Mouse (Mus musculus) kidney, embryonic 16.5 days (tissue): ENCODE measurements at regions not wholly inside any gene's neighbourhood (a gene's known extent, or its start where the extent isn't known, plus 50 kb on each side); places are given as distances from the start of the nearest gene placed in this dataset.

Source experiments
- ATAC-seq: fragments of 200-750 bp; cut with Nextera tagmentation; 2 replicates; pipeline ENCODE4 v1.8.0; 2017; ENCODE audit warnings: moderate TSS enrichment; ENCODE audit not compliant: low FRiP score, low TSS enrichment
- H3K27ac ChIP-seq: fragments of 300-500 bp; sonication (generic); 2 replicates; pipeline ENCODE4 v1.5.1; 2014; ENCODE audit warnings: low read length
- H3K27me3 ChIP-seq: fragments of 300-500 bp; sonication (generic); 2 replicates; pipeline ENCODE4 v1.6.1; 2014; ENCODE audit warnings: low read length, control low read depth, mixed read lengths; ENCODE audit not compliant: insufficient read depth
- H3K36me3 ChIP-seq: fragments of 300-500 bp; sonication (generic); 2 replicates; pipeline ENCODE4 v1.6.1; 2014; ENCODE audit warnings: low read length, control low read depth, mixed read lengths; ENCODE audit not compliant: insufficient read depth
- H3K4me1 ChIP-seq: fragments of 300-500 bp; sonication (generic); 2 replicates; pipeline ENCODE4 v1.6.1; 2014; ENCODE audit warnings: low read length, control low read depth, mixed read lengths; ENCODE audit not compliant: insufficient read depth
- H3K4me2 ChIP-seq: fragments of 300-500 bp; sonication (generic); replicated peaks from 2 replicates; pipeline ENCODE4 v1.6.1; 2014; ENCODE audit warnings: low read depth, low read length
- H3K4me3 ChIP-seq: fragments of 300-500 bp; sonication (generic); 2 replicates; pipeline ENCODE4 v1.5.1; 2014; ENCODE audit warnings: mild to moderate bottlenecking, low read length
- H3K9ac ChIP-seq: fragments of 300-500 bp; sonication (generic); replicated peaks from 2 replicates; pipeline ENCODE4 v1.6.1; 2014; ENCODE audit warnings: low read length
- H3K9me3 ChIP-seq: fragments of 300-500 bp; sonication (generic); 2 replicates; pipeline ENCODE4 v1.6.1; 2016; ENCODE audit warnings: low read length, control low read depth
- WGBS: fragments of 180-500 bp; shearing (Covaris S2); extraction: QIAGEN DNeasy Blood & Tissue Kit; methylation state at CpG from one replicate; pipeline ENCODE4 v1.1.7; 2014; 5-methylcytosine and 5-hydroxymethylcytosine counted together

DNA sequence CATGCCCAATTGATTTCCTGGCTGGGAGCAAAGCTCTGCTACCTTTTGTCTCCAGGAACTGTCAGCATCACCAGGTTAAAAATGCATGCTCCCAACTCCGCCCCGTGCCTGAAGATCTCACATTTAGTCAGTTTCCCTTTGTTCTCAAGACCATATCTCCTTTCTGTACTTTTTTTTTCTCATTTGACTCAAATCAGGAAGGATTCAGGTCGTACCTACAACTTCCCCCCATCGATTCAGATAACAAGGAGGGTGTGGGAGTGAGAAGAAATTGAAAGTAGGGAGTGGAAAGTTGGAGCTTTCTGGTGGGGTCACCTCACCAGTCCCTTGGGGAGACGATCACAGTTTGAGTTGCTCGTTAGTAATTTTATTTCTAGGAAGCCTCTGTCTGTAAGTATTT, 141.2 kb upstream of the Klf3 start:
- WGBS, result 37% methylated on average over 6 of the region's 6 CpGs
- H3K4me3 ChIP-seq, result no peak overlapping the region
- no peak overlapping the region for H3K9ac ChIP-seq

DNA sequence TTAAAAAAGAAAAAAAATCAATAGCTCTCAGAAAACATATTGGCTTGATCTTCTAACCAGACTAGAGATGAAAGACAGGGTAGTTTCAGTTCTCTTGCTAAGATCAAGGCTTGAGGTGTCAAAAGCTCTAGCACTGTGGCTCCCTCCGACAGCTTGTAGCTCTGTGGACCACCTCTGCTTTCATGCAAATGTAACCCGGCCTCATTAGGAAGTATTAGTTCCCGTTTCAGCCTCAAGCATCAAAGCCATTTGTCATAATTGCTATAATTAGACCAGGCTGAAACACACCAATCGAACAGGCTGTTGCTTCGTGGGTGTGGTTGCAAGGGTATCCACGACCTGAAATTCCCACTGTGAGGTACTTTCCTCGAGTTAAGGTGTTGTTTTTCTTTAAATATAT, 140.7 kb upstream of the Klf3 start:
- no peak overlapping the region for H3K9ac ChIP-seq
- no peak overlapping the region for H3K4me2 ChIP-seq
- no peaks in the 10 kb centered on the region for H3K9me3 ChIP-seq
- H3K36me3 ChIP-seq, result no peaks in the 10 kb centered on the region
- no peak overlapping the region for H3K4me3 ChIP-seq
- H3K4me1 ChIP-seq, result peaks cover 3% of the 10 kb centered on the region; the same call in 1 of the 2 replicates
- no peak for ATAC-seq
- no peaks in the 10 kb centered on the region for H3K27me3 ChIP-seq
- H3K27ac ChIP-seq, result no peak overlapping the region
- 45% methylated on average over 7 of the region's 7 CpGs for WGBS

More for the DNA sequence above, 141.2 kb upstream of the Klf3 start:
- H3K27me3 ChIP-seq, result no peaks in the 10 kb centered on the region
- H3K27ac ChIP-seq, result no peak overlapping the region
- no peaks in the 10 kb centered on the region for H3K36me3 ChIP-seq
- H3K9me3 ChIP-seq, result no peaks in the 10 kb centered on the region
- peaks cover 3% of the 10 kb centered on the region; the same call in 1 of the 2 replicates for H3K4me1 ChIP-seq
- ATAC-seq, result no peak
- H3K4me2 ChIP-seq, result no peak overlapping the region

GRCm38 (mm10) chr5:64663766-64664165, 139.4 kb upstream of the Klf3 start:
- Histone ChIP-seq H3K36me3 (no peaks in the 10 kb centered on the region), H3K27ac (no peak overlapping the region), H3K9ac (no peak overlapping the region), H3K27me3 (no peaks in the 10 kb centered on the region), H3K4me2 (no peak overlapping the region), H3K4me1 (peaks cover 3% of the 10 kb centered on the region; the same call in 1 of the 2 replicates), H3K9me3 (no peaks in the 10 kb centered on the region), H3K4me3 (no peak overlapping the region)
- ATAC-seq, result no peak
- 85% methylated on average over 1 of the region's 1 CpGs for WGBS

DNA sequence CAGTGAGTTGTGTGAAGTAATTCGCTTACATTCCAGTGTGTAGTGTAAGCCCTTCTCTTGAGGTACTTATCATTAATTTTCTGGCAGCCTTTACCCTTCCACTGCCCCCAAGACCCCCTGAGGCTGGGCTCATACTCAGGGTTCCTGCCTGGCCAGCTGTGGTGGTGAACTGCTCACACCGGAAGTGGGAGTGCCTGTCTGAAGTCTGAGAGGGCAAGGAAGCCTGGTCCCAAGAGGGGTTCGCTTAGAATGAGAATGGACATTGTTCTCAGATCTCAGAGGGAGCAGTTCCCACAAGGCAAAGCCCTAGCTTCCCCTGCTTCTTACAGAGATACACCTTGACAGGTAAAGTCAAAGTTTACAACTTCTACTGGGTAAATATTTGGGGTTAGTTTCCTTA, 138.1 kb upstream of the Klf3 start:
- ATAC-seq, result no peak

DNA sequence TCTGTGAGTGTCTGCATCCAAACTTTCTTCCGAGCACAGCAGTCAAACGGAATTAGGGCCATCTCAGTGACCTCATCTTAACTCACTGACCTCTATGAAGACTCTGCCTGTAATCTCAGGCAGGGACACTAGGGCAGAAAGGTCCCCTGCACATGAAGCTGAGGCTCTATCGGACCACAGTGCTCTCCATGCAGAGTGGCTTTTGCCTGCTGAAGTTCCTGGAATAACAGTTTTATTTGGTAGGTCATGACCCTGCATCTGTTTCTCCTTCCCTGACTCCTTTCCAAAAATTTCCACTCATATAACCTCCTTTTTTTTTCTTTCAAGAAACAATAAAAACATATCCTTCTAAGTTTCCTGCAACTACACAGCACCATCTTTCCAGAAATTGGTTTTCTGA, 136.9 kb upstream of the Klf3 start:
- Histone ChIP-seq H3K4me3 (no peak overlapping the region), H3K27ac (no peak overlapping the region), H3K9me3 (no peaks in the 10 kb centered on the region), H3K36me3 (no peaks in the 10 kb centered on the region), H3K9ac (no peak overlapping the region), H3K4me1 (peaks cover 3% of the 10 kb centered on the region; the same call in 1 of the 2 replicates), H3K4me2 (no peak overlapping the region), H3K27me3 (no peaks in the 10 kb centered on the region)
- ATAC-seq, result 0 out of 2 replicates have a peak, but pooled peaks have one; percentile 19
- WGBS, result 33% methylated on average over 3 of the region's 3 CpGs

More for the DNA sequence above, 138.1 kb upstream of the Klf3 start:
- Histone ChIP-seq H3K4me2 (no peak overlapping the region), H3K36me3 (no peaks in the 10 kb centered on the region), H3K4me3 (no peak overlapping the region), H3K27ac (no peak overlapping the region), H3K27me3 (no peaks in the 10 kb centered on the region), H3K4me1 (peaks cover 3% of the 10 kb centered on the region; the same call in 1 of the 2 replicates), H3K9me3 (no peaks in the 10 kb centered on the region), H3K9ac (no peak overlapping the region)
- WGBS, result 62% methylated on average over 3 of the region's 3 CpGs

GRCm38 (mm10) chr5:64667053-64667452, 136.1 kb upstream of the Klf3 start:
- Histone ChIP-seq H3K9me3 (no peaks in the 10 kb centered on the region), H3K27ac (no peak overlapping the region), H3K4me2 (no peak overlapping the region), H3K4me1 (peaks cover 3% of the 10 kb centered on the region; the same call in 1 of the 2 replicates), H3K4me3 (no peak overlapping the region), H3K9ac (no peak overlapping the region), H3K27me3 (no peaks in the 10 kb centered on the region), H3K36me3 (no peaks in the 10 kb centered on the region)
- WGBS, result 73% methylated on average over 3 of the region's 3 CpGs
- ATAC-seq, result peak; percentile 42; the same call in 1 of the 2 replicates

- no peaks in the 10 kb centered on the region for H3K4me1 ChIP-seq
- H3K4me3 ChIP-seq, result no peak overlapping the region
- no peaks in the 10 kb centered on the region for H3K9me3 ChIP-seq
- no peak for ATAC-seq
- no peaks in the 10 kb centered on the region for H3K27me3 ChIP-seq
- H3K4me2 ChIP-seq, result no peak overlapping the region
- no peak overlapping the region for H3K27ac ChIP-seq
- no peak overlapping the region for H3K9ac ChIP-seq
- WGBS, result 71% methylated on average over 2 of the region's 2 CpGs
- no peaks in the 10 kb centered on the region for H3K36me3 ChIP-seq
These were observed 129.3 kb upstream of the Klf3 start for GRCm38 (mm10) chr5:64673861-64674260.

DNA sequence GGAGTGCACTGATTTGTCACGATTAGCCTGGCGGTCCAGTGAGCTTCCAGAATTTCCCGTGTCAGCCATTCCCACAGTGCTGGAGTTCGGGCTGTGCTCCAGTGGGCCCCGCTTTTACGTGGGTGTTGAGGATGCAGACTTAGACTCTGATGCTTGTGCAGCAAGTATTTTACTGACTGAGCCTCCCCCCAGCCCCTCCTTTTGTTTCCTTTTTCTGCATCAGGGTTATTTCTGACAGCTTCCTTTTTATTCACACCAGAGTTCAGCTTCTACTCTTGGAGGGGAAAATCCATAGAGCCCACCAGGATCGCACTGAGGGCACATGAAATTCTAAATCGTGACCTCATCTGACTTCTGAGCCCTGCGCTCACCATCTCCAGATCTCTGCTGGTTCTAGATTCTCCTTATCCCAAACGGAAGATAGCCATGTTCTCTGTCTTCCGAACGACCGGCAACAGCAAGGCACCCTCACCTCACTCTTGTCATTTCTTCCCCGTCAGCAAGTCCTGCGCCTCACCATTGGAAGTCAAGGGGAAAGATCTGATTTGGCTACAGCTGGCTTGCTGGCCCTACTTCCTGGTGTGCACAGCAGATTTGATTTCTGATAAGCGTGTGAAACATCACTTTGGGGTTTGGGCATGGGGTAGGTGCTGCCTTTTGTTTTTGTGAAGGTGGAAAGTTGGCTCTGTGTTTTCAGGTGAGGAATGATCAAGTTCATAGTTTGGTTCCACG, 126.8 kb upstream of the Klf3 start:
- Histone ChIP-seq H3K9ac (no peak overlapping the region), H3K9me3 (no peaks in the 10 kb centered on the region), H3K27ac (no peak overlapping the region), H3K4me1 (no peaks in the 10 kb centered on the region), H3K4me3 (no peak overlapping the region), H3K27me3 (no peaks in the 10 kb centered on the region), H3K36me3 (no peaks in the 10 kb centered on the region), H3K4me2 (no peak overlapping the region)
- no peak for ATAC-seq
- WGBS, result 87% methylated on average over 17 of the region's 17 CpGs

DNA sequence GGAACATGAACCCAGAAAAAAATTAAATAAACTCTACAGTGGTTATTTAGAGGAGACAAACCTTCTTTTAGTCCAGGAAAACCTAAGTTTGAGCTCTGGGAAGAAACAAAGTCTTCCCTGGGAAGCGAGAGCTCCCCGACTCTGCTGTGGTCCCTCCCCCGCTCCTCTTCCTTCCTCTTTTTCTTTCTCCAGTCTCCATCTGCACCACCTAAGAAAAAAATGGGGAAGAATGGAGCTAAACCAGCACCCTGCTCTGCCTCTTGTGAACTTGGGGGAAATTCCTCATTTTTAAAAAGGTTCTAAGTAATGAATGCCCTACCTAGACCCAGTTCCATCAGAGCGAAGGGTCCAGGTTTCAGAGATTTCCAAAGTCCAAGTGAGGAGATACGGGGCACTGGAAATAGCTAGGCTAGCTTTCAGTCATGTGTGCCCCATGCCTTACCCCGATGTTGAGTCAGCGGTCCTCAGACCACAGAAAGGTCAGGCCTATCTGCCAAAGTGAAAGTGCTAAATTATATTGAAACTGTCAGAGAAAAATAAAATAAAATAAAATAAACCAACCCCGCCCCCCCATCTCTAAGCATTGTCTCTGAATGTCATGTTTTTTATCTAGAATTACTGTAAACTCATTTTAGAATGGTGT, 126.1 kb upstream of the Klf3 start:
- Histone ChIP-seq H3K27ac (no peak overlapping the region), H3K36me3 (no peaks in the 10 kb centered on the region), H3K4me1 (no peaks in the 10 kb centered on the region), H3K4me2 (no peak overlapping the region), H3K27me3 (no peaks in the 10 kb centered on the region), H3K9me3 (no peaks in the 10 kb centered on the region), H3K9ac (no peak overlapping the region), H3K4me3 (no peak overlapping the region)
- no peak for ATAC-seq
- WGBS, result 84% methylated on average over 8 of the region's 8 CpGs

DNA sequence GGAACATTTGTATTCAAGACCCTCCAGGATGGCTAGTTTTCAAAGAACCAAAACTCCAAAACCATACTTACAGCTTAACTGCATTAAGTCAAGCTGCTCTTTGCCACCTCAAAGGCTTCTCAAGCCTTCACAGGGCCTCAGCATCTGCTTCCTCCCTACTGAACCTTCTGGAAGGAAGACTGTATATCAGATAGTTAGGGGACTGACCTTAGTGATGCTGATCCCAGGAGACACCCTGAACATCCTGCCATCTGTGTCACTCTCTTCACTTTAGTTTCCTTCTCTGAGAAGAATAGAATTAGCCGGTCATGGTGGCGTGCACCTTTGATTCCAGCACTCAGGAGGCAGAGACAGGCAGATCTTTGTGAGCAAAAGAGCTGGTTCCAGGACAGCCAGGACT, 124.5 kb upstream of the Klf3 start:
- ATAC-seq, result no peak
- H3K4me3 ChIP-seq, result no peak overlapping the region
- 91% methylated on average over 2 of the region's 2 CpGs for WGBS

More for the DNA sequence above, 124.5 kb upstream of the Klf3 start:
- H3K36me3 ChIP-seq, result no peaks in the 10 kb centered on the region
- H3K9me3 ChIP-seq, result no peaks in the 10 kb centered on the region
- no peak overlapping the region for H3K9ac ChIP-seq
- H3K4me1 ChIP-seq, result no peaks in the 10 kb centered on the region
- H3K4me2 ChIP-seq, result no peak overlapping the region
- no peak overlapping the region for H3K27ac ChIP-seq
- no peaks in the 10 kb centered on the region for H3K27me3 ChIP-seq
